Comparison of ENCODE assay signal across 18 mouse cellular contexts in genomic region chr5:111540486-111540885, GRCm38 (mm10).
DNase-seq lines count a peak whose midpoint lies in the region; ATAC-seq and TF ChIP-seq lines count a peak whose summit lies in the region.
"Had no signal": no experiment of that assay in that cellular context is flagged by ENCODE, and none has a peak within 500 bp of the region (broad histone marks: within the 10 kb centered on the region; RNA-seq: fewer than 3 reads in every experiment).

No protein-coding gene starts in this region.

- no peaks in the 10 kb centered on the region for H3K27me3 ChIP-seq in embryonic facial prominence, embryonic 14.5 days (replicated peaks; ENCODE audit: control insufficient read depth, insufficient read depth, low read length)
- peaks cover 9% of the 10 kb centered on the region for H3K27me3 ChIP-seq in embryonic facial prominence, embryonic 10.5 days (replicated peaks; ENCODE audit: low read depth, poor library complexity, severe bottlenecking)
- H3K27me3 ChIP-seq in midbrain, embryonic 10.5 days (ENCODE audit: low read depth, poor library complexity, severe bottlenecking), result peaks cover 4% of the 10 kb centered on the region; the same call in 1 of the 2 replicates
- no peaks in the 10 kb centered on the region for H3K27me3 ChIP-seq in midbrain, embryonic 13.5 days
- H3K27me3 ChIP-seq: embryonic facial prominence, embryonic 15.5 days; forebrain, embryonic 15.5 days; intestine, embryonic 15.5 days had no signal

- H3K27ac ChIP-seq in embryonic facial prominence, embryonic 14.5 days (replicated peaks; ENCODE audit: low read depth, low read length), result no peak overlapping the region
- no peak overlapping the region for H3K27ac ChIP-seq in embryonic facial prominence, embryonic 10.5 days (replicated peaks)
- no peak overlapping the region for H3K27ac ChIP-seq in gastrocnemius, adult 2 months
- H3K27ac ChIP-seq in midbrain, embryonic 10.5 days (replicated peaks), result peak overlapping the region; percentile 55; the same call in 1 of the 2 replicates
- H3K27ac ChIP-seq in midbrain, embryonic 13.5 days, result no peak overlapping the region
- H3K27ac ChIP-seq: embryonic facial prominence, embryonic 15.5 days; forebrain, embryonic 15.5 days; intestine, embryonic 15.5 days had no signal

- H3K4me3 ChIP-seq in embryonic facial prominence, embryonic 14.5 days (ENCODE audit: low read depth, low read length), result no peak overlapping the region
- no peak overlapping the region for H3K4me3 ChIP-seq in embryonic facial prominence, embryonic 10.5 days
- no peak overlapping the region for H3K4me3 ChIP-seq in gastrocnemius, adult 2 months
- no peak overlapping the region for H3K4me3 ChIP-seq in midbrain, embryonic 10.5 days
- H3K4me3 ChIP-seq in midbrain, embryonic 13.5 days (replicated peaks), result no peak overlapping the region
- H3K4me3 ChIP-seq: embryonic facial prominence, embryonic 15.5 days; erythroblast, embryonic 14.5 days; forebrain, embryonic 15.5 days; heart, embryonic 12.5 days; intestine, embryonic 15.5 days had no signal

- no peak overlapping the region for H3K9ac ChIP-seq in embryonic facial prominence, embryonic 14.5 days (ENCODE audit: low read depth, low read length)
- no peak overlapping the region for H3K9ac ChIP-seq in midbrain, embryonic 13.5 days (replicated peaks)
- H3K9ac ChIP-seq: embryonic facial prominence, embryonic 15.5 days; forebrain, embryonic 15.5 days; heart, embryonic 12.5 days; intestine, embryonic 15.5 days had no signal

- no peaks in the 10 kb centered on the region for H3K36me3 ChIP-seq in embryonic facial prominence, embryonic 14.5 days (ENCODE audit: control insufficient read depth, insufficient read depth, low read length)
- H3K36me3 ChIP-seq in embryonic facial prominence, embryonic 10.5 days (replicated peaks), result no peaks in the 10 kb centered on the region
- no peaks in the 10 kb centered on the region for H3K36me3 ChIP-seq in midbrain, embryonic 10.5 days
- H3K36me3 ChIP-seq in midbrain, embryonic 13.5 days, result no peaks in the 10 kb centered on the region
- H3K36me3 ChIP-seq: embryonic facial prominence, embryonic 15.5 days; forebrain, embryonic 15.5 days; heart, embryonic 12.5 days; intestine, embryonic 15.5 days had no signal

- H3K4me2 ChIP-seq in embryonic facial prominence, embryonic 14.5 days (ENCODE audit: low read depth, low read length), result no peak overlapping the region
- H3K4me2 ChIP-seq in midbrain, embryonic 13.5 days (replicated peaks), result no peak overlapping the region
- H3K4me2 ChIP-seq: embryonic facial prominence, embryonic 15.5 days; forebrain, embryonic 15.5 days; heart, embryonic 12.5 days; intestine, embryonic 15.5 days had no signal

- intact Hi-C loops in gastrocnemius, adult 2 months (cut with DNase I), result no loop called here

- DNase-seq in embryonic facial prominence, embryonic 14.5 days (ENCODE audit: low spot score), result peak; percentile 51
- DNase-seq in embryonic facial prominence, embryonic 10.5 days (ENCODE audit: low spot score), result no peak
- DNase-seq in gastrocnemius, adult 2 months, result peak; percentile 1
- no peak for DNase-seq in gastrocnemius, postnatal 4 days (ENCODE audit: low spot score in 2 of 2)
- DNase-seq in midbrain, embryonic 10.5 days (ENCODE audit: low spot score), result no peak
- no peak for DNase-seq in spleen, postnatal 14 days (ENCODE audit: low spot score in 2 of 2)
- DNase-seq: adrenal gland, postnatal 10 days; cerebellum, adult 11-12 months; cerebellum, adult 9-10 months; cerebellum, postnatal 25 days; gastrocnemius, postnatal 14 days; kidney, adult 18-20 months had no signal

- no peak for ATAC-seq in embryonic facial prominence, embryonic 14.5 days (ENCODE audit: low read depth)
- ATAC-seq in midbrain, embryonic 13.5 days, result no peak
- ATAC-seq: forebrain, embryonic 15.5 days; intestine, embryonic 15.5 days had no signal

- 14% methylated on average over 1 of the region's 3 CpGs for WGBS in embryonic facial prominence, embryonic 14.5 days
- WGBS in embryonic facial prominence, embryonic 10.5 days, result 42% methylated on average over 3 of the region's 3 CpGs
- 47% methylated on average over 3 of the region's 3 CpGs for WGBS in midbrain, embryonic 10.5 days
- 16% methylated on average over 3 of the region's 3 CpGs for WGBS in midbrain, embryonic 13.5 days

- H3K9me3 ChIP-seq in embryonic facial prominence, embryonic 14.5 days (ENCODE audit: control insufficient read depth, low read length), result no peaks in the 10 kb centered on the region
- no peaks in the 10 kb centered on the region for H3K9me3 ChIP-seq in embryonic facial prominence, embryonic 10.5 days
- H3K9me3 ChIP-seq in midbrain, embryonic 10.5 days (replicated peaks), result no peaks in the 10 kb centered on the region
- H3K9me3 ChIP-seq in midbrain, embryonic 13.5 days, result no peaks in the 10 kb centered on the region
- H3K9me3 ChIP-seq: embryonic facial prominence, embryonic 15.5 days; forebrain, embryonic 15.5 days; heart, embryonic 12.5 days; intestine, embryonic 15.5 days had no signal

- TF ChIP-seq CTCF in gastrocnemius, adult 2 months (IDR thresholded peaks at IDR 0.05), result no peak

- 0 out of 2 replicates have a peak, but pooled peaks cover 4% of the 10 kb centered on the region for H3K4me1 ChIP-seq in embryonic facial prominence, embryonic 14.5 days (ENCODE audit: control insufficient read depth, insufficient read depth, low read length)
- H3K4me1 ChIP-seq in embryonic facial prominence, embryonic 10.5 days, result peaks cover 38% of the 10 kb centered on the region
- peaks cover 36% of the 10 kb centered on the region for H3K4me1 ChIP-seq in midbrain, embryonic 10.5 days
- H3K4me1 ChIP-seq in midbrain, embryonic 13.5 days (replicated peaks), result peaks cover 31% of the 10 kb centered on the region

Comparison
In these comparisons a context has a peak if more than half of its experiments do, and no peak if none do; other contexts are left out.
1. DNase-seq: peak in embryonic facial prominence, embryonic 14.5 days (single experiment) and gastrocnemius, adult 2 months (single experiment); none in embryonic facial prominence, embryonic 10.5 days (single experiment), gastrocnemius, postnatal 4 days (0 of 2), midbrain, embryonic 10.5 days (single experiment) and spleen, postnatal 14 days (0 of 2).